Mouse (Mus musculus): ENCODE results near the gene Celf5.

The Celf5 gene

GRCm38 (mm10) chr10:81472403-81473002 is 10.0 kb downstream of the Celf5 start:
- no peak for DNase-seq (ENCODE audit: low spot score)

- peak; percentile 69 for DNase-seq (ENCODE audit: low spot score)
Measured at GRCm38 (mm10) chr10:81470454-81470853, 12.1 kb downstream of the Celf5 start.

GRCm38 (mm10) chr10:81469253-81469652 is 13.3 kb downstream of the Celf5 start:
- DNase-seq (ENCODE audit: low spot score) = no peak

DNA sequence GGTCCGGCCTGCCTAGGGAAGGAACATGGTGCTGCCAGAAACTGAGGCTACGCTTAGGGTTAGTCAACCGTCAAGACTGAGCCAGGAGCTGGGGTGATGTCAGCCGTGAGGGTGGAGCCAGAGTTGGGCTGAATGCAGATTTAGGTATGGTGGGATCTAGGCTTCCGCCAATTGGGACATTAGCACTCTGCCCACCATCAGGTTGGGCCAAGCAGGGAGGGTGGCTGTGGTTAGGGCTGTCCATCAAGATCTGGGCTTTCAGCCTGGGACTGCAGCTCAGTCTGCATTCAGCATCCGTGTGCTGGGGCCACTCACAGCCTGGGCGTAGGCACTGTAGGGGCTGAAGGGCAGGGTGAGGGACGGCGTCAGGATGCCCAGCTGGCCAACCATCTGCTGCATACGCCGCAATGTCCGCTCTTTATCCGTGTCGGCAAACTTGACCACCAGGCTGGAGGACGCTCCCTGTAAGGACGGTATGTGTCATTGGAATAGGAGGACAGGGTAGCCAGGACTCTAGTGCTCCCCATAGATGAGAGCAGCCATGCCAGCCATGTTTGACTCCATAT is 14.8 kb downstream of the Celf5 start:
- no peak for DNase-seq (ENCODE audit: low spot score)

GRCm38 (mm10) chr10:81466881-81467280 is 15.6 kb downstream of the Celf5 start:
- no peak for DNase-seq (ENCODE audit: low spot score)

DNA sequence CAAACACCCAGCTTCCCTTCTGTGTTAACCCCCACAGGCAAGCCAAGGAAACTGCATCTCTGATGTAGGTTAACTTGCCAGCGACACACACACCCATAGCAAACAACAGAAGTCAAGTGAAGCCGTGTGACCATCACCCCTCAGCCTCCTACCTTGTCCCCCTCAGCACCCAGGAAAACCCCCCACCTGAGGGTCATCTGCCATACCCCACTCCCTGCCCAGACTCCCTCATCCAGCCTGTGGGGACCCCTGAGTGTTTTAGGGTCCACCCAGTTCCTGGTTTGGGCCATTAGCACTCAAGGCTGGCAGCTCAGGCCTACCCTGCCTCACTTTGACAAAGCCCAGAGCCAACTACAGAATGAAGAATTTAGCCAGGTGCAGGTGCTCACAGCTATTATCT is 16.4 kb downstream of the Celf5 start:
- no peak for DNase-seq (ENCODE audit: low spot score)

DNA sequence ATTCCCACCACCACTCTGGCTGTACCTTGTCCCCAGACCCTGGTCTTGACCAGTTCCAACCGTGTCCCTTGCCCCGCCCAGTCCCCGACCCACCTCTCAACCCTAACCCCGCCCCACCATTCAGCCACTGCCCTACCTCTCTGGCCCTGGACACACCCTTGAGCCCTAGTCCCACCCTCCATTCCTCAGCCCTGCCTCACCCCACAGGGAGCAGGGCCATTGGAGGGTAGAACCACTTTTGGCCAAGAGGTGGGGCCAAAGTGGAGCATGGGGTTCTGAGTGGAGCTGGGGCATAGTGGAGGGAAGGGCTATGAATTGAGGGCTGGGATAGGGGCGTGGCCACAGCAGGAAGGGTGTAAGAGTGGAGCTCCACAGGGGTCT is 17.3 kb downstream of the Celf5 start:
- DNase-seq (ENCODE audit: low spot score) = no peak

DNA sequence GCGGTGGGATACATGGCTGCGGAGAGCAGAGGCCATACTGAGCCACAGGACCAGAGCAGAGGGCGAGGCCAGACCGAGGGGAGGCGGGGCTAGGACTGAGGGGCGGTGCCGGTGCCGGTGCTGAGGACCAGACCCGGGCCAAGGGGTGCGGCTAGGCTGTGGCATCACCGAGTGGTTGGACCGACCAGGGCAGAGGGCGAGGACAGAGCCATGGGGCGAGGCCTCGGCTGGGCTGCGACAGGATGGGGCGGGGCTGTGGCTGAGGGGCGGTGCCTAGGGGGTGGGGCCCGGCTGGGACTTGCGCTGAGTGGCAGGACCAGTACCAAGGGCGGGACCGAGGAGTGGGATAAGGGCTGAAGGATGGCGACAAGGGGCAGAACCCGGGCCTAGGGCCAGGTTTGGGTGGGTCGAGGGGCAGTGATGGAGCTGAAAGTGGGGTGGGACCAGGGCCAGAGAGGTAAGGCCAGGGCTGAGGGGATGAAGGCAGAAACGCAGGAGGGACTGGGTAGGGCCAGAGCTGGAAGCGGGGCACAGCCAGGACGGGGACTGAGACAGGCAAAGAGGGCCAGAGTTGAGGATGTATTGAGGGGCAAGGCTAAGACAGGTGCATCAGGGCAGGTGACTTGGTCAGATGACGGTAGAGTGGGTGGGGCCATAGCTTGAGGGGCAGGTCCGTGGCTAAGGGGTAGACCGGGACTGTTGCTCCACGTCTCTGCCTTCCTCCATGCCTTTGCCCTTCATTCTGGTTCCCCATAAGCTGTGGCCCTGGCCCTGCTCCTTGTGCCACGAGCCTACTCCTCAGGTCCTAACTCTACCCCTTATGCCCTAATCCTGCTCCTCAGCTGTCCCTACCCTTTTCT is 17.9 kb downstream of the Celf5 start:
- DNase-seq (ENCODE audit: low spot score) = peak; percentile 38

DNA sequence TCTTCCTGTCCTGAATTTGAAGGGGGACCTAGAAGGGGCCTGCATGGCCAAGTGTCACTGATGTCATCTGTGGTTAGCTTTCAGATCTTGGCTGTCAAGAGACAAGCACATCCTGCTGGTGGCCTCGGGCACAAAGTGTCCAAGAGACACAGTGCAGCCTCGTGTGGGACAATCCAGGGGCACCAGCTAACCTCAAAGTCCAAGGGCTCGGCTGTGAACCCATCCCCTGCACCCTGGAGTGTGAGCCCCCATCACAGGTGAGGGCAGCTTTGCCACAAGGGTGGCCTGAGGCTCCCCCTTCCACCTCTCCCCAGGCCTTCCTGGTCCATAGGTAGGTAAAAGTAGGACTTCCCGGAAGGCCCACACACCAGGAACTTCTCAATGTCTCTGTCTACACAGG is 19.0 kb downstream of the Celf5 start:
- no peak for DNase-seq (ENCODE audit: low spot score)

DNA sequence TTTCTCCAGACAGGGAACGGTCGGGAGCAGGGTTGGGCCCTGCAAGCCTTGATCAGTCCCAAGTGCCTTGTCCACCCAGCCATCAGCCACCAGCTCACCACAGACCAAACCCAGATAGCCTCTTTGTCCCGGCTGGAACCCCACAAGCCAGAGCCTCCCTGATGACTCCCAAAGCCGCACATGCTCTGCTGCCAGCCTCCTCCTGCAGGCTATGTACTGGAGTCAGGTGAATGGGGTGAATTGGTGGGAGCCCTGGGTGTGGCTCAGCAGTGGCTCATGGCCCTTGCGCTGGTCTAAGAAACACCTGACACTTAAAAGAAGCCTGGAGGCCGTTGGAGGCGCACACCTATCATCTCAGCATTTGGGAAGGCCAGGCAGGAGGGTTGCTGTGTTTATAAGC is 19.6 kb downstream of the Celf5 start:
- no peak for DNase-seq (ENCODE audit: low spot score)

DNA sequence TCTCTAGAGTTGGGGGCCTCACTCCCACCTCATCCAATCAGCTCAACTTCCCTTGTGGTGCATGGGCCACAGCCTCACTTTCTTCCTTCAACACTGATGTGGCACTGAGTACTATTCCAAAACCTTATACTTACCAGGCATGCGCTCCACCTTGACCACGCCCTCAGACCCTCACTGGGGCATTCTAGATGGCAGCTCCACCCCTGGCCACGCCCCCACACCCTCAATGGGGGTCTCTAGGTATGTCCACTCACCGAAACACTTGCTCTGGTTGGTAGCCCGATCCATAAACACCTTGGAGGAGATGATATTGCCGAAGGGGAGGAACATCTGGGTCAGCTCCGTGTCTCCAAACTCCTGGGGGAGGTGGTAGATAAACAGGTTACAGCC is 20.1 kb downstream of the Celf5 start:
- no peak for DNase-seq (ENCODE audit: low spot score)

DNA sequence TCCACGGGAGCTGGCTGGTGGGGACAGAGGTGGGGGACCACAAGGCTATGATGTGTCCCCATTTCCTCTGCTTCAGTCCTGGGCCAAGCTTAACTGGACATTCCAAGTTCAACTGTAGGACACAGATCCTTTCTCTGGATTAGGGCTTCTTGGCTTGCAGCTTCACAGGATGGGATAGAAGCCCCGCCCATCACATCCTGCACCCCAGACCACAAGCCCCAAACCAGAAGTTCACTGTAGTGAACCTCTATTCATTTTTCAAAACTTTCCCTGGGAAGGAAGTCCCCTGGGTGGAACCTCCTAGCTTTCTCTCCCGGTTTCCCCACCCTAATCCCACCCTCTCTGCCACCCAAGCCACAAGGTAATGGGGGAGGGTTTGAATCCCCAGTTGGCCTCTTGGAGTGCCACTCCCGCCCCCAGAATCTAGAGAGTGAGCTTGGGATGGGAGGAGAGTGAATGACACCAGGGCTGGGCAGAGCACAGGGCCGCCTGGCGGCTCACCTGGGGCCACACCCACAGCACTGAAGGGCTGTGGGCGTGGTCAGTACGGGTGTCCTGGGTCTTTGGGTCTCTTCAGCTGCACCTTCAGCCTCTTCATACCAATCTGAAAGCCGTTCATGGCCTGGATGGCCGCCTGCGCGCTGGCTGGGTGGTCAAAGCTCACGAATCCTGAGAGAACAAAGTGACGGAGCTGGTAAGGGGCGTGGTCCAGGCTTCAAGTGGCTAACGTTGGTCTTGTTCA is 20.7 kb downstream of the Celf5 start:
- no peak for DNase-seq (ENCODE audit: low spot score)

- no peak for DNase-seq (ENCODE audit: low spot score)
Measured at GRCm38 (mm10) chr10:81460951-81461350, 21.6 kb downstream of the Celf5 start.

- DNase-seq (ENCODE audit: low spot score) = no peak
Measured at GRCm38 (mm10) chr10:81460471-81460870, 22.0 kb downstream of the Celf5 start.

GRCm38 (mm10) chr10:81459399-81459798 is 23.1 kb downstream of the Celf5 start:
- DNase-seq (ENCODE audit: low spot score) = no peak

DNA sequence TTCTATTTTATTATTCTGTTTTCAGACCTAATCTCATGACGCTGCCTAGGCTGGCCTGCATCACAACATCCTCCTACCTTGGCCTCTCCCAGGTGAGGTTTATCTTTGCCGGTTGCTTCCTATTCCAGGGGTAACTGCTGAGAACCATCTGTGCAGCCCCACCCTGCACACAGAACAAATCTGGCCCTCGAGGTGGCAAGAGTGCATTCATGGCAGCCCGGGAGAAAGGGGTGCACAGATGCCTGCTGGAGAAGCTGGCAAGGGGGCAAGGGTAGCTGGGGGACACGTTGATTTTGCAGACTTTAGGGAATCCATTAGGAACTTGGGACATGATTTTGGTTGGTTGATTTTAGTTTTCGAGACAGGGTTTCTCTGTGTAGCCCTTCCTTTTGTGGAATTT is 24.2 kb downstream of the Celf5 start:
- no peak for DNase-seq (ENCODE audit: low spot score)

- no peak for DNase-seq (ENCODE audit: low spot score)
Measured at GRCm38 (mm10) chr10:81457624-81458023, 24.9 kb downstream of the Celf5 start.

DNA sequence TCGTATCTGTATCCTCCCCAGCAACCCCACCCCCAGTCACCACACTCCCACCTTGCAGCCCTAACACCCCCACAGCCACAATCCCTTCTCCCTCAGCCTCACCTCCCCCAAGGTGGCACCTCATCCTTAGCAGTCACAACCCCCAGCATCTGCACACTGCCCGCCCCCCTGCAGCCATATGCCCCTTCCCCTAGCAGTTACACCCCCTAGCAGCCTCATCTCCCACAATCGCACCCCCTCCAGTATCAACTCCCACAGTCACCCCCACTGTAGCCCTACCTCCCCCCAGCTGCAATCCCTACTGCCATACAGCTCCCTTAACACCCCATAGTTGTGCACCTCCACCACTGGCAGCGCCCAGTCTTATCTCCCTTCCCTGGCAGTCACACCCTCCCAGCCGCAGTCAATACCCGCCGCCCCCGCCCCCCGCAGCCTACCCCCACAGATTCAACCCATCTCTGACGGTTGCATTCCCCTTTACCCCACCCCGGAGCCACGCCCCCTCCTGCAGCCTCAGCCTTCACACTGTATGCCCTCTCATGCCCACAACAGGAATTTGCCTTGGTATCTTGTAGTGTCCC is 25.4 kb downstream of the Celf5 start:
- DNase-seq (ENCODE audit: low spot score) = no peak

DNA sequence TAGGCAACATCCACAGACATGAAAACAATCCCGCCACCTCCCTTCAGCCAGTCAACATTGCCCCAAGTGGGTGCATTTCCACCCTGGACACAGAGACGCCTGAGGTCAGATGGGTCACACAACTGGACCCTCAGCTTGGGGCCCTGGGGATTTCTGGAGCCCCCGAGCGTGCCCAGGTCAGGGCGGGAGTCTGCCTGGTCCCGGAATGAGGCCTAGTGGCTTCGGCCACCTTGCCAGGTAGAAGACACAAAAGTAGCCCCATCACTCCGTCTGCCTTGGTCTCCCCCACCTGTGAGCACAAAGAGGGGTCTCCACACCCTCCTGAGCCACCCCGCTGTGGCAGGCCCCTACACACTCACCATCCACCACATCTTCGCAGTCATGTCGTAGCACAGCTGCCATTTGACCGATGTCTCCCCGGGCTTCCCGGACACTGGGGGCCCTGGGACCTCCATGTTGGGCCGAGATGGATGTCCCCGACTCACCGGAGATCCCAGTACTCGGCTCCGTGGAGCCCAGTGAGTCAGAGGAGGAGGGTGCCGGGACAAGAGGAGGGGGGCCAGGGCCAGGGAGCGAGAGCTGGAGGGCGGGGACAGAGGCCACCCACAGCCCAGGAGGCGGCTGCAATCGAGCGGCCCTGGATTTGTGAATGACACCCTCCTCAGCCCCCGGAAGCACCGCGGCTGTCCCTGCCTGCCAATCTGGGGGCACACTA is 27.2 kb downstream of the Celf5 start, which contains the start of gene Nfic:
TSS of gene Nfic (minus strand) at position 455 of the 715 bp plus-strand sequence.
- no peak for DNase-seq (ENCODE audit: low spot score)

DNA sequence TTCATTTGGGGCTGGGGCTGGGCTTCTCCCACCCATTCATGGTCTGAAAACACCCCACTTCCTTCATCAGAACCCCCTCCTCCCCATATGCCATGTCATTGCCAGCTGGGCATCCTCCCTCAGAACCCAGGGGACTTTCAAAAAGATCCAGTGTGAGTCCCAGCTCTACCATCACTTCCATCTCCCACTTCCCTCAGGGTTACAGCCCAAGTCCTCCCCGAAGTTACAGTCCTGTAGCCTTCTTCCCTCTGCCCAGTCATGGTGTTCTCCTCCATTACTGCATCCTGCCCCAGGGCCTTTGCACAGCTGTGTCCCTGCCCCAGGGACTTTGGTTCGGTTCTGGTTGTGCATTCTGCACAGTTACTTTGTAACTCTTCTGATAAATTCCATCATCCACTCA is 28.4 kb downstream of the Celf5 start:
- no peak for DNase-seq (ENCODE audit: low spot score)

DNA sequence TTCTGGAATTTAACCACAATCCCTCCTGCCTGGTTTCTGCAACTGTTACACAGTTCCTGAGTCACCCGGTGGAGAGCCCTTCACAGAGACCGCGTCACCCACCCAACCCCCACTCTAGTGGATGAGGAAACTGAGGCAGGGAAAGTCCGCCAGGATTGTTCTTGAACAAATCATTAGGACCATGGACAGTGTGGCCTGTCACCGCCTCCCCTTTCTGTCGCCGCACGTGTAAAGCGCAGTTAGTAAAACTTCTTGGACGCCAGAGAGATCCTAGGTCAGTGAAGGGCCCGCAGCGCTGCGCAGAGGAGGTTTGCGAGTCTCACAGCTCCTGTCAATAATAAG is 29.6 kb downstream of the Celf5 start:
- no peak for DNase-seq (ENCODE audit: low spot score)

Measured in T-cell, adult 2 months (primary cell).